Mouse (Mus musculus) layer of hippocampus, postnatal 10 days (tissue): Measurements from ENCODE around the gene Zfp512. TPM values are rescaled to one million over a fixed set of nuclear protein-coding genes. Genes with fewer than 3 reads are reported as not detected.

ENCODE experiments used
- DNase-seq, 2 experiments: peaks; one replicate each; pipeline ENCODE4 v3.0.0; 2021; ENCODE audit warnings: low spot score in 2 of 2
- total RNA-seq, 2 experiments: library from RNA; stranded (reverse); gene quantifications; 2 replicates each; pipeline ENCODE4 v1.2.3; 2021

The Zfp512 gene
- total RNA-seq, 2 experiments from 2014 or later: 51.5 to 55.8 TPM

DNA sequence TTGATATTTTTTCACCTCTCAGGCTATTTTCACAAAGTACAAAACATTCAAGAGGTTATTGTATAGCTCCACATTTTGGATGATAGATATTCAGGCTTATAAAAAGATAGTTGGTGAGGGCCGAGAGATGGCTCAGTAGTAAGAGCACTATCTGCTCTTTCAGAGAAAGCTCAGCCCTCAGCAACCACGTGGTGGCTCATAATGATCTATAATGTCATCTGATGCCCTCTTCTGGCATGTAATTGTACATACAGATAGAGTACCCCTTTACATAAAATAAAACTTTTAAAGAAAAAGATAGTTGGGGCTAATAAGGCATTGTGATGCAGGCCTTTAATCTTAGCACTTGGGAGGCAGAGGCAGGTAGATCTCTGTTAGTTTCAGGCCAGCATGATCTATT is 76.3 kb downstream of the Zfp512 start:
- DNase-seq: no peak

Other genes starting within 250 kb of the Zfp512 start
- gene Ppm1g, start 231.7 kb upstream of the Zfp512 start, total RNA-seq: 100 to 1,000 TPM; 102 to 107 TPM
- 10 to 100 TPM; 76.3 to 76.6 TPM for gene Nrbp1, start 211.6 kb upstream of the Zfp512 start, total RNA-seq
- not detected for gene Gm9970, start 211.2 kb upstream of the Zfp512 start, total RNA-seq
- gene Krtcap3, start 200.7 kb upstream of the Zfp512 start, total RNA-seq: 1 to 10 TPM; 2.3 to 2.9 TPM
- gene Ift172, start 161.3 kb upstream of the Zfp512 start, total RNA-seq: 10 to 100 TPM; 68.7 to 70.3 TPM
- 100 to 1,000 TPM; 164 to 185 TPM for gene Fndc4, start 156.4 kb upstream of the Zfp512 start, total RNA-seq
- gene Gckr, start 155.0 kb upstream of the Zfp512 start, total RNA-seq: under 1 TPM; 0.09 to 0.25 TPM
- gene 4930548H24Rik, start 33.3 kb downstream of the Zfp512 start, total RNA-seq: under 1 TPM; 0.16 to 0.37 TPM
- 10 to 100 TPM; 34.9 to 37.5 TPM for gene Gpn1, start 42.3 kb downstream of the Zfp512 start, total RNA-seq
- gene Slc4a1ap, start 74.6 kb downstream of the Zfp512 start, total RNA-seq: 10 to 100 TPM; 52.5 to 52.9 TPM
- gene Supt7l, start 75.4 kb downstream of the Zfp512 start, total RNA-seq: 10 to 100 TPM; 16.5 to 16.6 TPM
- 100 to 1,000 TPM; 135 to 151 TPM for gene Mrpl33, start 144.5 kb downstream of the Zfp512 start, total RNA-seq
- gene Rbks, start 245.2 kb downstream of the Zfp512 start, total RNA-seq: 1 to 10 TPM; 2.7 TPM
- gene Babam2, start 245.3 kb downstream of the Zfp512 start, total RNA-seq: 10 to 100 TPM; 39.5 to 41.2 TPM